Mouse (Mus musculus) hindbrain, embryonic 11.5 days (tissue): Measurements from ENCODE around the gene Sema7a. TPM values are rescaled to one million over a fixed set of nuclear protein-coding genes. Genes with fewer than 3 reads are reported as not detected.

Experiments used
- ATAC-seq: fragments of 200-750 bp; cut with Nextera tagmentation; 2 replicates; pipeline ENCODE4 v1.8.0; 2017; ENCODE audit warnings: mild to moderate bottlenecking, moderate TSS enrichment, moderate library complexity; ENCODE audit not compliant: low FRiP score
- DNase-seq: peaks from one replicate; pipeline ENCODE4 v3.0.0-alpha.2; 2015; ENCODE audit warnings: low spot score
- H3K27ac ChIP-seq: fragments of 300-500 bp; sonication (generic); 2 replicates; pipeline ENCODE4 v1.5.1; 2014; ENCODE audit warnings: mild to moderate bottlenecking, low read depth, low read length
- H3K27me3 ChIP-seq: fragments of 300-500 bp; sonication (generic); 2 replicates; pipeline ENCODE4 v1.6.1; 2014; ENCODE audit warnings: mild to moderate bottlenecking, low read length, moderate library complexity, mixed read lengths; ENCODE audit not compliant: control insufficient read depth, insufficient read depth
- H3K36me3 ChIP-seq: fragments of 300-500 bp; sonication (generic); 2 replicates; pipeline ENCODE4 v1.6.1; 2014; ENCODE audit warnings: mild to moderate bottlenecking, low read length, moderate library complexity, mixed read lengths; ENCODE audit not compliant: control insufficient read depth, insufficient read depth
- H3K4me1 ChIP-seq: fragments of 300-500 bp; sonication (generic); replicated peaks from 2 replicates; pipeline ENCODE4 v1.6.1; 2014; ENCODE audit warnings: low read length, mixed read lengths; ENCODE audit not compliant: control insufficient read depth, insufficient read depth
- H3K4me2 ChIP-seq: fragments of 300-500 bp; sonication (generic); replicated peaks from 2 replicates; pipeline ENCODE4 v1.6.1; 2014; ENCODE audit warnings: mild to moderate bottlenecking, low read depth, low read length
- H3K4me3 ChIP-seq: fragments of 300-500 bp; sonication (generic); 2 replicates; pipeline ENCODE4 v1.5.1; 2014; ENCODE audit warnings: low read depth, low read length
- H3K9ac ChIP-seq: fragments of 300-500 bp; sonication (generic); 2 replicates; pipeline ENCODE4 v1.6.1; 2014; ENCODE audit warnings: low read depth, low read length
- H3K9me3 ChIP-seq: fragments of 300-500 bp; sonication (generic); 2 replicates; pipeline ENCODE4 v1.6.1; 2016; ENCODE audit warnings: low read length; ENCODE audit not compliant: control insufficient read depth
- WGBS: fragments of 180-500 bp; shearing (Covaris S2); extraction: QIAGEN DNeasy Blood & Tissue Kit; methylation state at CpG from one replicate; pipeline ENCODE4 v1.1.7; 2014; 5-methylcytosine and 5-hydroxymethylcytosine counted together
- polyA plus RNA-seq: library from polyadenylated mRNA; unstranded; fragments of >200 nt; fragmentation: Nextera tagmentation; extraction: Ambion mirVana; gene quantifications from 2 replicates; pipeline ENCODE4 v1.2.1, GENCODE M21; 2014

Gene Sema7a
- polyA plus RNA-seq, 1 experiment from 2014 or later: 3.6 TPM

DNA sequence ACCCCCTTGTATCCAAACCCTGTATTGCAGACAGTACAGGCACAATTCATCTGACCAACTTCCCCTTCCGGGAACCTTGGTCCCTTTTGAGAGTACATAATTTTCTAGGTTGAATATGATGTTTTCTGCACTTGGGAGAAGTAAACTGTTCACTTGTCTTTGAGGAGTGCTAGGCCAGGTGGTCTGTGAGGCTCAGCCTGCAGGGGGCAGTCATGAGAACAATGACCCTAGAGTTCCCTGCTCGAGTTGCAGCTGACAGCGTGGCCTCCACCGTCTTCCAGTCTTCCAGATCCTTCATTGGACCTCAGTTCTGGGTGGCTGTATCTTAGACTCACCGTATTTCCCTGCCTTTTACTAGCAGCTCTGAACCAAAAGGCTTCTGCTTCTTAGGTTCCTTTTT is 4.7 kb downstream of the Sema7a start:
- Histone ChIP-seq H3K4me3 (no peak overlapping the region), H3K9me3 (no peaks in the 10 kb centered on the region), H3K27me3 (peaks cover 25% of the 10 kb centered on the region), H3K4me2 (no peak overlapping the region), H3K9ac (no peak overlapping the region), H3K4me1 (0 out of 2 replicates have a peak, but pooled peaks cover 4% of the 10 kb centered on the region), H3K36me3 (no peaks in the 10 kb centered on the region), H3K27ac (no peak overlapping the region)
- DNase-seq: peak; percentile 80
- ATAC-seq: no peak
- 30% methylated on average over 5 of the region's 5 CpGs for WGBS

DNA sequence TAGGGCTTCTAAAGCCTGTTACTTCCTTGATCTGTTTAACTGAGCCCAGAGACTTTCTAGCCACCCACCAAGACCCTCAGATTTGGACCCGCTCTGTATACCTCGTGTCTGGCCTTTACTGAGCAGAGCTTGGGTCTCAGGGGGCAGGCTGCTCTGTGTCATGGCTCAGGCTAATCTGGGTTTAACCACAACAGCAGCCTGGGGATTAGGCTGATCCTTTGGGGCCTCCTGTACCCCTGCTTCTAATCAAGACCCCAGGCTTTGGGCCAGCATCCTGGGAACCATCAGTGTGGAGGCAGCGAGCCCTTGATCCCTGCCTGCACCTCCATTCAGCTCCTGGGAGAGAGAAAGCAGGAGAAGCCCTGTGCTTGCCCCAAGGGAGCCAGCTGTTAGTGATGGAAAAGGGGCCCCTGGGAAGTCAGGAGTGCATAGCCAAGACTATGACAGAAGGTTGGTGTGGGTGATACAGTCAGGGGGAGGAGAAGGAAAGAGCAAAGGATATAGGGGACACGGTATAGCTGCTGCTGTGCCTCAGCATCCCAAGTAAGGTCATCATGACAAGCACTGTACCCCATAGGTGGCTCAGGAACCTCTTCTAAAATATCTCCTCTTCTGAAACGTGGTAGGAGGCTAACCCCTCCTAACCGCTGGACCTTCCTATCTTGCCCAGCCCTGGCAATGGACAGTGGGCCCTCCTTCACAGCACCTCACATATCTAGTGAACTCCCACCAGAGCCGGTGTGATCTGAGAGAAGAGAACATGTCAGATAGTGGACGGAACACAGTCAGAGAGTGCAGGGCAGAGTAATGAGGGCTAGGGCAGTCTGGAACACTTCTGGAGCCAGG is 6.1 kb downstream of the Sema7a start:
- H3K4me2 ChIP-seq: no peak overlapping the region
- ATAC-seq (no peak), DNase-seq (no peak)
- H3K4me1 ChIP-seq: 0 out of 2 replicates have a peak, but pooled peaks cover 6% of the 10 kb centered on the region
- peaks cover 22% of the 10 kb centered on the region for H3K27me3 ChIP-seq
- H3K4me3 ChIP-seq: no peak overlapping the region
- H3K27ac ChIP-seq: no peak overlapping the region
- no peaks in the 10 kb centered on the region for H3K36me3 ChIP-seq
- no peaks in the 10 kb centered on the region for H3K9me3 ChIP-seq
- WGBS: 80% methylated on average over 8 of the region's 8 CpGs
- H3K9ac ChIP-seq: no peak overlapping the region

DNA sequence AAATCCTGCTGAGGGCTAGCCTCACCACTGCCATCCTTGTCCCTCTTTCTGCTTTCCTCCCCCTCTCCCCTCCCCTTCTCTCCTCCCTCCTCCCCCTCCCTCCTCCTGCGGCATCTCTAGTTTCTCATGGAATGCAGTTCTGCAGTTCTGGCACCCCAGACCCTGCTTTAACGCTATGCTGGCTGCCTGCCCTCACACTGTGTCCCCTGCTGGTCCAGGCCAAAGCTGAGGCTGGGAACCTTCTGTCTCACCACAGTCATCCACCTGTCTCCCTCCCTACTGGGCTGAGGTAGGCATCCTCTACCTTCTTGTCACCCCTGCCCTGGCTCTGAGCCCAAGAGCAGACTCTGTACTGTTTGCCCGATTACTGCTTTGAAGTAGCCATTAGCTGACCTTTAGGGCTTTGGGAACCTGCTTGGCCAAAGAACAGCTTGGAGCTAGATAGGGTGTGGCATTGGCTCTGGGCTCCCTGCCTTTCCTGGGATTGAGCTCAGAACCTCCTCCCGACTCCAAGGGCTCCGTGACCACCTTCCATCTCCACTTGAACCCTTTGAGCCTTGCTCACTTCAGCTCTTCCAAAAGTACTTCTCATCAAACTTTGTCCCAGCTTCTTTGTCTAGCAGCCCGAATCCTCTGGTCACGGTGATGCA is 7.6 kb downstream of the Sema7a start:
- WGBS: 57% methylated on average over 7 of the region's 7 CpGs

DNA sequence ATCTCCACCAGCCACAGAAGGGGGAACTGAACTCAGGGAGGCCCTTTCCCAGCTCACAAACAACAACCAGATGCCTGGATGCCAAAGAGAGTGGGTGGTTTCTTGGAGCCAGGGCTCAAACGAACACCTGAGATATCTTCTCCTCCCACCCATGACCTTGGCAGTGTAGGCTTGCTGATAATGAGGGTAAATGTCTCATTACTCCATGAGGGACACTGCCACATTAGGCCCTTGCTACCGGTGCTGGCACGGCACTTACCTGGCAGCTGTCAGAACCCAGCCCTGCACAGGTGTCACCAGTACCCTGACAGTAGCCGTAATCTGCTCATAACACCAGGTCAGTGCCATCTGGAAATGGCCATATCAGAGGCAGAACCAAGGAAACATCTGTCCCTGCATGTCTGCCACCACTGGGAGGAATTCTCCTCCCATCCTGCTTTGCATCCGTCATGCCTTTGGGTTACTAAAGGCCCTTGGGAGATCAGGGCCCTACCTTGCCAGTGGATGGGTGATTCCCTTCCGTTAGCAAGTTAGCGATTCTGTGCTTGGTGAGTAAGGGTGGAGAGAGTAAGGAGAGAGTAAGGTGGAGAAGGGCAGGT is 8.5 kb downstream of the Sema7a start:
- WGBS: 87% methylated on average over 7 of the region's 7 CpGs
- DNase-seq: no peak
- H3K27me3 ChIP-seq: peaks cover 3% of the 10 kb centered on the region; the same call in 1 of the 2 replicates
- no peak overlapping the region for H3K4me3 ChIP-seq
- ATAC-seq: no peak
- H3K27ac ChIP-seq: no peak overlapping the region
- no peak overlapping the region for H3K9ac ChIP-seq
- H3K4me1 ChIP-seq: 0 out of 2 replicates have a peak, but pooled peaks cover 8% of the 10 kb centered on the region
- no peaks in the 10 kb centered on the region for H3K36me3 ChIP-seq
- no peaks in the 10 kb centered on the region for H3K9me3 ChIP-seq
- no peak overlapping the region for H3K4me2 ChIP-seq

More for the DNA sequence above, 7.6 kb downstream of the Sema7a start:
- Histone ChIP-seq H3K27me3 (peaks cover 10% of the 10 kb centered on the region), H3K4me2 (no peak overlapping the region), H3K36me3 (no peaks in the 10 kb centered on the region), H3K4me1 (0 out of 2 replicates have a peak, but pooled peaks cover 8% of the 10 kb centered on the region), H3K27ac (no peak overlapping the region), H3K9ac (no peak overlapping the region), H3K9me3 (no peaks in the 10 kb centered on the region), H3K4me3 (no peak overlapping the region)
- DNase-seq (no peak), ATAC-seq (no peak)

DNA sequence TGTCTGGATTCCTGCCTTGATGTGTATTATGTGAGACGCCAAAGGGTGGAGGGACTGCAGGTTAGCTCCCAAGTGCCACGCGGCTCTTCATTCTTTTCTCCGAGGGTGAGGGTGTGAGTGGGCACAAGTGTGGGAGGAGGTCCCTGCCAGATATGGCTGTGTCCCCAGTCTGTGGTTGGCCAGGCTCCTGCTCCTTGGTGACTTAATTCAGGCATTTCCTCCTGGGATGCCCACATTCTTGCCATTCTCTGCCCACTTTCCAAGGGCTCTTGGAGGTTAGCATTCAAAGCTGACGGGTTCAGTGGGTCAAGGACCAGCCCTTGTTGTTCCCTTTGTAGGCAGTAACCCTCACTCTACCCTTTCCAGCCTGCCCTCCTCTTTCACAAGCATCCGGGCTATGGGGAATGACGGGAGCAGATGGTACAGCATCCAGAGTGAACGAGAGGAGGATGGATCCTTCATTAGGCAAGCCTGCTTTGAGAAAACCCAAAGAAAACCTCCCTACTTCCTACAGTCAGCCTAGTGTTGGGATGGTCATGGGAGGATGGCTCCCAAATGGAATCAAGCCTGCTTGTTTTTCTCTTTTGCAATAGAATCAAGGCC is 9.3 kb downstream of the Sema7a start:
- H3K4me1 ChIP-seq: 0 out of 2 replicates have a peak, but pooled peaks cover 8% of the 10 kb centered on the region
- peaks cover 1% of the 10 kb centered on the region; the same call in 1 of the 2 replicates for H3K27me3 ChIP-seq
- no peaks in the 10 kb centered on the region for H3K36me3 ChIP-seq
- no peak for DNase-seq
- no peak overlapping the region for H3K9ac ChIP-seq
- H3K4me3 ChIP-seq: no peak overlapping the region
- H3K27ac ChIP-seq: no peak overlapping the region
- ATAC-seq: no peak
- no peak overlapping the region for H3K4me2 ChIP-seq
- 86% methylated on average over 8 of the region's 8 CpGs for WGBS
- no peaks in the 10 kb centered on the region for H3K9me3 ChIP-seq

DNA sequence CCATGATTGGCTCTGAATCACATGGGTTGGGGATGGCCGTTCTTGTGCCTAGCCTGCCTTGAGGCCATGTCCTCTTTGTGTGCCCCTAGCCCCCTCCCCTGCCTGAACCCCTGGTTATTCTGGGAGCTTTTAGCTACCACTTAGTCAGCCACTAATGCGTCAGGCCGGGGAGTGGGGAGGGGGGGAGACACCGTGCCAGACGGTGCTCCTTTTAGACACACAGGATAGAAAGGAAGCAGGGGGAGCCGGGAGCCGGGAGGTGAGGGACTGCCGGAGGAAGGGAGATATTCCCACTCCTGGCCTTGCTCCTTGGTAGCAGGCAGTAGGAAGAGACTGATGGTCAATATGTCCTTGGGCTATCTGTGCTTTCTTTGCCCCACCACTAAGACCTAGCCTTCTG is 10.0 kb downstream of the Sema7a start:
- H3K4me2 ChIP-seq: no peak overlapping the region
- no peaks in the 10 kb centered on the region for H3K27me3 ChIP-seq
- no peak overlapping the region for H3K9ac ChIP-seq
- H3K36me3 ChIP-seq: no peaks in the 10 kb centered on the region
- H3K4me1 ChIP-seq: 0 out of 2 replicates have a peak, but pooled peaks cover 8% of the 10 kb centered on the region
- H3K27ac ChIP-seq: no peak overlapping the region
- H3K4me3 ChIP-seq: no peak overlapping the region
- no peaks in the 10 kb centered on the region for H3K9me3 ChIP-seq
- WGBS: 48% methylated on average over 8 of the region's 8 CpGs
- no peak for DNase-seq
- ATAC-seq: no peak

DNA sequence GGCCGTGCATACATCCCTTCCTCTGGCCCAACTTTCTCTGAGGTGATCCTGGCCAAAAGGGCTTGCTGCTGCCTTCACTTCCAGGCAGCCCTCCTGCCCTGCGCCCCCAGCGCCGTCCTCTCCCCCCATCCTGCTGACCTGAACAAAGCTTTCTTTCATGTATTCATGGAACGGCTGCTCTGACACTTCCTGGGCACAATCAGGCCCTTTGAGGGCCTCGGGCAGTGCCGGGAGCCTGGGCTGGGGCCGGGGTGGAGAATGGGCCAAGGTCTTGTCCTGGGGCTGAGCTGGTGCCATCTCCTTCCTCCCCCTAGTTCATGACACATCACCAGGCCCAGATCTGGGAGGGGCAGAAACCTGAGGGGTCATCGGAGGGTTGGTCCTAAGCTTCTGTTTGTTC is 10.6 kb downstream of the Sema7a start:
- no peak overlapping the region for H3K4me3 ChIP-seq
- no peak for ATAC-seq
- no peak overlapping the region for H3K9ac ChIP-seq
- H3K9me3 ChIP-seq: no peaks in the 10 kb centered on the region
- no peaks in the 10 kb centered on the region for H3K27me3 ChIP-seq
- H3K4me2 ChIP-seq: no peak overlapping the region
- DNase-seq: no peak
- WGBS: 35% methylated on average over 9 of the region's 9 CpGs
- H3K27ac ChIP-seq: no peak overlapping the region
- no peaks in the 10 kb centered on the region for H3K36me3 ChIP-seq
- H3K4me1 ChIP-seq: 0 out of 2 replicates have a peak, but pooled peaks cover 8% of the 10 kb centered on the region

DNA sequence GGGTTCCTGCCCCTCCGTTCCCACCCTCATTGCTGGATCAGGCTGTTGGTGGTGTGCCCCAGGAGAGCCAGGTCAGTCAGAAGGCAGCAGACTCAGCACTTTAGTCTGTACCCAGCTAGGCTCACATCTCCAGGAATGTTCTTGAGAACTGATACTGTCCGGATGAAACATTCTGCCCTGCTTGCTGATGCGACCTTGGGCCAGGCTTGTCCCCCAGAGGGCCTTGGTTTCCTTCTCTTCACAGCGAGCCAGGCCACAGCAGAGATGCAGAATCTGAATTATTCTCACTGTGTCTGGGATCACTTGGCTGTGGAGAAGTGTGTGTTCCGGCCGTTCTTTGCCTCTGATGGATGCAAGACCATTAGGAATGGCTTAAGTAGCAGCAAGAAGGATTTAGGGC is 12.1 kb downstream of the Sema7a start:
- H3K4me2 ChIP-seq: no peak overlapping the region
- WGBS: 63% methylated on average over 6 of the region's 6 CpGs
- no peak overlapping the region for H3K27ac ChIP-seq
- H3K36me3 ChIP-seq: no peaks in the 10 kb centered on the region
- ATAC-seq (no peak), DNase-seq (no peak)
- no peak overlapping the region for H3K4me3 ChIP-seq
- H3K27me3 ChIP-seq: no peaks in the 10 kb centered on the region
- H3K4me1 ChIP-seq: 0 out of 2 replicates have a peak, but pooled peaks cover 8% of the 10 kb centered on the region
- no peak overlapping the region for H3K9ac ChIP-seq
- no peaks in the 10 kb centered on the region for H3K9me3 ChIP-seq
